17 mouse cellular contexts compared by ENCODE assay signal in the genomic region with DNA sequence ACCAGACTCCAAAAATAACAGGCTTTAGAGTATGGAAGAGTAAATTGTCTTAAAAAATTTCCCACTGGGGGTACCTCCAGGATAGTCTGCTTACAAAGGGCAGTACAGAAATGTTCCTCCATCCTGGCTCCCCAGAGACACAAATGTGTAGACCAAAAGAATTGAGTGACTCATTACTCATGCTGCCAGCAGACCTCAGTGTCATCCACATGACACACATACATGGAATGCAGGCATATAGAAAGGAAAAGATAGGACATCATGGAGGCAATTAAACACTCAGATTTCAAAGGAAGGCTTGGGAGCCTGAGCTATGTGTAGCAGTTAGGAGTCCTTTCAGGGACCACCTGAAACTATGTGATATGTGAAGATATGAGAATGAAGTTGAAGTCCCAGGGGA.
"Had no signal": no experiment of that assay in that cellular context is flagged by ENCODE, and none has a peak within 500 bp of the region (broad histone marks: within the 10 kb centered on the region; RNA-seq: fewer than 3 reads in every experiment).

No protein-coding gene starts in this region.

- H3K4me3 ChIP-seq: lung, embryonic 15.5 days; megakaryocyte, embryonic 14.5 days; midbrain, embryonic 13.5 days; midbrain, embryonic 15.5 days; neural tube, embryonic 13.5 days; neural tube, embryonic 15.5 days; stomach, embryonic 15.5 days had no signal

- H3K27me3 ChIP-seq: lung, embryonic 15.5 days; megakaryocyte, embryonic 14.5 days; midbrain, embryonic 13.5 days; midbrain, embryonic 15.5 days; neural tube, embryonic 13.5 days; neural tube, embryonic 15.5 days; stomach, embryonic 15.5 days had no signal

- H3K36me3 ChIP-seq: lung, embryonic 15.5 days; midbrain, embryonic 13.5 days; midbrain, embryonic 15.5 days; neural tube, embryonic 13.5 days; neural tube, embryonic 15.5 days; stomach, embryonic 15.5 days had no signal

- H3K27ac ChIP-seq: lung, embryonic 15.5 days; macrophage; midbrain, embryonic 13.5 days; midbrain, embryonic 15.5 days; neural tube, embryonic 13.5 days; neural tube, embryonic 15.5 days; stomach, embryonic 15.5 days; stomach, postnatal 0 days had no signal

- H3K4me2 ChIP-seq: lung, embryonic 15.5 days; midbrain, embryonic 11.5 days; midbrain, embryonic 13.5 days; midbrain, embryonic 15.5 days; neural tube, embryonic 13.5 days; neural tube, embryonic 15.5 days; stomach, embryonic 15.5 days had no signal

- DNase-seq: lung, adult 2 months; lung, postnatal 14 days; lung, postnatal 36 days; right cerebral cortex, postnatal 14 days; thymus, adult 2 months; thymus, postnatal 25 days; thymus, postnatal 4 days had no signal
